Mouse (Mus musculus): ENCODE results near the gene Gfy. TPM values are rescaled to one million over a fixed set of nuclear protein-coding genes. Genes with fewer than 3 reads are reported as not detected.
A peak's percentile ranks its signal among the peaks of the same experiment; 100 is the strongest.

The Gfy gene
- total and polyA plus RNA-seq, 3 experiments: not detected

GRCm38 (mm10) chr7:45129318-45129717, 50.1 kb downstream of the Gfy start:
- Histone ChIP-seq H3K27ac (peak overlapping the region; percentile 83), H3K36me3 (ENCODE audit: control insufficient read depth, insufficient read depth, low read length) (peaks cover 7% of the 10 kb centered on the region), H3K27me3 (ENCODE audit: control insufficient read depth, insufficient read depth, low read length) (no peaks in the 10 kb centered on the region), H3K9ac (ENCODE audit: low read depth, low read length) (peak overlapping the region; percentile 68), H3K4me3 (peak overlapping the region; percentile 68), H3K79me2 (replicated peaks; ENCODE audit: control insufficient read depth, insufficient read depth, low read length) (no peaks in the 10 kb centered on the region; the same call in 1 of the 2 replicates), H3K4me1 (ENCODE audit: control insufficient read depth, insufficient read depth, low read length) (peaks cover 3% of the 10 kb centered on the region; the same call in 1 of the 2 replicates)
- no peak for DNase-seq
- intact Hi-C loops (cut with DNase I): loop anchor here (1.0 kb wide), 1 partner anchor 25 kb away; the partner anchor contains the start of genes Aldh16a1 and Pih1d1
- TF ChIP-seq POLR2A (IDR thresholded peaks at IDR 0.05; ENCODE audit: insufficient read depth, low read depth, low read length): no peak
- TF ChIP-seq CTCF (IDR thresholded peaks at IDR 0.05): no peak
- TF ChIP-seq EP300 (IDR thresholded peaks at IDR 0.05; ENCODE audit: insufficient read depth, low read depth, low read length): no peak
- 3% methylated on average over 17 of the region's 17 CpGs for WGBS

- intact Hi-C loops (cut with DNase I): loop anchor here (1.0 kb wide), 1 partner anchor 26 kb away; the partner anchor contains the start of genes Aldh16a1 and Pih1d1
Measured at GRCm38 (mm10) chr7:45128624-45129246, 50.6 kb downstream of the Gfy start, which contains the start of gene Rpl13a. TSS of gene Rpl13a (minus strand) at chr7:45128761.

GRCm38 (mm10) chr7:45127700-45128224, 51.6 kb downstream of the Gfy start:
- DNase-seq: no peak
- Histone ChIP-seq H3K9ac (ENCODE audit: low read depth, low read length) (peak overlapping the region; percentile 95), H3K27me3 (ENCODE audit: control insufficient read depth, insufficient read depth, low read length) (no peaks in the 10 kb centered on the region), H3K36me3 (ENCODE audit: control insufficient read depth, insufficient read depth, low read length) (peaks cover 10% of the 10 kb centered on the region), H3K4me3 (peak overlapping the region; percentile 92), H3K27ac (peak overlapping the region; percentile 97), H3K4me1 (ENCODE audit: control insufficient read depth, insufficient read depth, low read length) (peaks cover 5% of the 10 kb centered on the region), H3K79me2 (replicated peaks; ENCODE audit: control insufficient read depth, insufficient read depth, low read length) (no peaks in the 10 kb centered on the region; the same call in 1 of the 2 replicates)
- under 1% methylated on average over 6 of the region's 6 CpGs for WGBS
- intact Hi-C loops (cut with DNase I): no loop called here
- TF ChIP-seq CTCF (IDR thresholded peaks at IDR 0.05) (no peak), EP300 (IDR thresholded peaks at IDR 0.05; ENCODE audit: insufficient read depth, low read depth, low read length) (no peak), POLR2A (IDR thresholded peaks at IDR 0.05; ENCODE audit: insufficient read depth, low read depth, low read length) (no peak)

More at GRCm38 (mm10) chr7:45128624-45129246, 50.6 kb downstream of the Gfy start, which contains the start of gene Rpl13a:
- peak within 1 kb of the TSS; percentile 97 for H3K27ac ChIP-seq
- no peaks in the 10 kb centered on the region; the same call in 1 of the 2 replicates for H3K79me2 ChIP-seq (replicated peaks; ENCODE audit: control insufficient read depth, insufficient read depth, low read length)
- H3K9ac ChIP-seq (ENCODE audit: low read depth, low read length): peak within 1 kb of the TSS; percentile 95
- no peaks in the 10 kb centered on the region for H3K27me3 ChIP-seq (ENCODE audit: control insufficient read depth, insufficient read depth, low read length)
- WGBS: under 1% methylated on average over 48 of the region's 48 CpGs
- peak; percentile 98 to 99 for DNase-seq
- TF ChIP-seq CTCF (IDR thresholded peaks at IDR 0.05) (peak; percentile 91), POLR2A (IDR thresholded peaks at IDR 0.05; ENCODE audit: insufficient read depth, low read depth, low read length) (peak; percentile 95), EP300 (IDR thresholded peaks at IDR 0.05; ENCODE audit: insufficient read depth, low read depth, low read length) (peak; percentile 80)
- H3K36me3 ChIP-seq (ENCODE audit: control insufficient read depth, insufficient read depth, low read length): peaks cover 7% of the 10 kb centered on the region
- peak within 1 kb of the TSS; percentile 92 for H3K4me3 ChIP-seq
- peaks cover 3% of the 10 kb centered on the region; the same call in 1 of the 2 replicates for H3K4me1 ChIP-seq (ENCODE audit: control insufficient read depth, insufficient read depth, low read length)

GRCm38 (mm10) chr7:45126844-45127699, 52.3 kb downstream of the Gfy start:
- TF ChIP-seq EP300 (IDR thresholded peaks at IDR 0.05; ENCODE audit: insufficient read depth, low read depth, low read length): no peak
- peak; percentile 34 for TF ChIP-seq CTCF (IDR thresholded peaks at IDR 0.05)
- Histone ChIP-seq H3K4me1 (ENCODE audit: control insufficient read depth, insufficient read depth, low read length) (peaks cover 9% of the 10 kb centered on the region), H3K27me3 (ENCODE audit: control insufficient read depth, insufficient read depth, low read length) (no peaks in the 10 kb centered on the region), H3K4me3 (peak overlapping the region; percentile 92), H3K27ac (peak overlapping the region; percentile 97; the same call in 1 of the 2 replicates), H3K36me3 (ENCODE audit: control insufficient read depth, insufficient read depth, low read length) (peaks cover 15% of the 10 kb centered on the region), H3K79me2 (replicated peaks; ENCODE audit: control insufficient read depth, insufficient read depth, low read length) (no peaks in the 10 kb centered on the region; the same call in 1 of the 2 replicates), H3K9ac (ENCODE audit: low read depth, low read length) (peak overlapping the region; percentile 95; the same call in 1 of the 2 replicates)
- intact Hi-C loops (cut with DNase I): no loop called here
- 25% methylated on average over 21 of the region's 21 CpGs for WGBS
- no peak for DNase-seq

Small RNA genes within 50 kb of the gene (microRNA-seq; reads per million reads assigned to microRNA genes)
- gene Mir5121: 10.0 to 10.1 reads per million in 2 experiments
- 0 reads per million in 2 experiments for gene Mir7055

Other genes starting within 250 kb of the Gfy start
Only the 30 nearest of the 34 such genes appear.
- gene Cpt1c, start 204.7 kb downstream of the Gfy start, total RNA-seq (2021): 1 to 10 TPM; 1.5 to 2.1 TPM
- gene Cpt1c, start 204.7 kb downstream of the Gfy start, polyA plus RNA-seq (2012; rRNA removed): 8.4 and 9.7 TPM in 2 replicates
- 10 to 100 TPM; 85.4 to 98.0 TPM for gene Prmt1, start 193.0 kb downstream of the Gfy start, total RNA-seq (2021)
- 96.7 and 139 TPM in 2 replicates for gene Prmt1, start 193.0 kb downstream of the Gfy start, polyA plus RNA-seq (2012; rRNA removed)
- gene Irf3, start 181.9 kb downstream of the Gfy start, total RNA-seq (2021): 10 to 100 TPM; 24.4 to 26.0 TPM
- 55.6 and 62.6 TPM in 2 replicates for gene Irf3, start 181.9 kb downstream of the Gfy start, polyA plus RNA-seq (2012; rRNA removed)
- gene Bcl2l12, start 180.9 kb downstream of the Gfy start, total RNA-seq (2021): 10 to 100 TPM in 1 of 2 experiments, 1 to 10 TPM in 1; 9.5 to 11.5 TPM
- 16.8 and 19.2 TPM in 2 replicates for gene Bcl2l12, start 180.9 kb downstream of the Gfy start, polyA plus RNA-seq (2012; rRNA removed)
- gene Scaf1, start 163.2 kb downstream of the Gfy start, total RNA-seq (2021): 10 to 100 TPM; 45.5 to 46.6 TPM
- 33.9 and 36.0 TPM in 2 replicates for gene Scaf1, start 163.2 kb downstream of the Gfy start, polyA plus RNA-seq (2012; rRNA removed)
- gene Rras, start 161.6 kb downstream of the Gfy start, total RNA-seq (2021): 10 to 100 TPM; 40.9 to 44.3 TPM
- gene Rras, start 161.6 kb downstream of the Gfy start, polyA plus RNA-seq (2012; rRNA removed): 107 and 114 TPM in 2 replicates
- gene Prr12, start 126.7 kb downstream of the Gfy start, total RNA-seq (2021): 10 to 100 TPM; 22.4 to 23.0 TPM
- gene Prr12, start 126.7 kb downstream of the Gfy start, polyA plus RNA-seq (2012; rRNA removed): 4.9 and 7.1 TPM in 2 replicates
- gene Nosip, start 117.1 kb downstream of the Gfy start, total RNA-seq (2021): 10 to 100 TPM; 27.0 to 29.3 TPM
- gene Nosip, start 117.1 kb downstream of the Gfy start, polyA plus RNA-seq (2012; rRNA removed): 41.7 and 43.6 TPM in 2 replicates
- 1 to 10 TPM; 5.5 to 6.2 TPM for gene Prrg2, start 116.9 kb downstream of the Gfy start, total RNA-seq (2021)
- 19.8 and 23.6 TPM in 2 replicates for gene Prrg2, start 116.9 kb downstream of the Gfy start, polyA plus RNA-seq (2012; rRNA removed)
- gene Rcn3, start 87.3 kb downstream of the Gfy start, total RNA-seq (2021): 10 to 100 TPM; 24.6 to 27.9 TPM
- 52.2 and 64.5 TPM in 2 replicates for gene Rcn3, start 87.3 kb downstream of the Gfy start, polyA plus RNA-seq (2012; rRNA removed)
- gene Fcgrt, start 75.7 kb downstream of the Gfy start, total RNA-seq (2021): 10 to 100 TPM; 60.3 to 67.5 TPM
- gene Fcgrt, start 75.7 kb downstream of the Gfy start, polyA plus RNA-seq (2012; rRNA removed): 82.8 and 100 TPM in 2 replicates
- gene Rps11, start 55.1 kb downstream of the Gfy start, total RNA-seq (2021): 100 to 1,000 TPM; 534 to 613 TPM
- gene Rps11, start 55.1 kb downstream of the Gfy start, polyA plus RNA-seq (2012; rRNA removed): 186 and 258 TPM in 2 replicates
- 100 to 1,000 TPM; 561 to 659 TPM for gene Rpl13a, start 50.8 kb downstream of the Gfy start, total RNA-seq (2021)
- gene Rpl13a, start 50.8 kb downstream of the Gfy start, polyA plus RNA-seq (2012; rRNA removed): 915 and 1,061 TPM in 2 replicates
- under 1 TPM in 1 of 2 experiments, not detected in 1; 0.80 TPM for gene Gm45713, start 43.3 kb downstream of the Gfy start, total RNA-seq (2021)
- gene Gm45713, start 43.3 kb downstream of the Gfy start, polyA plus RNA-seq (2012; rRNA removed): 4.5 and 4.6 TPM in 2 replicates
- 1 to 10 TPM; 5.5 to 6.4 TPM for gene Flt3l, start 43.1 kb downstream of the Gfy start, total RNA-seq (2021)
- gene Flt3l, start 43.1 kb downstream of the Gfy start, polyA plus RNA-seq (2012; rRNA removed): 47.4 and 59.1 TPM in 2 replicates
- 10 to 100 TPM; 33.8 to 36.7 TPM for gene Pih1d1, start 25.3 kb downstream of the Gfy start, total RNA-seq (2021)
- 48.1 and 51.2 TPM in 2 replicates for gene Pih1d1, start 25.3 kb downstream of the Gfy start, polyA plus RNA-seq (2012; rRNA removed)
- gene Aldh16a1, start 25.0 kb downstream of the Gfy start, total RNA-seq (2021): 10 to 100 TPM; 19.7 to 25.1 TPM
- gene Aldh16a1, start 25.0 kb downstream of the Gfy start, polyA plus RNA-seq (2012; rRNA removed): 23.5 and 23.9 TPM in 2 replicates
- 10 to 100 TPM; 18.3 to 24.3 TPM for gene Slc17a7, start 15.6 kb downstream of the Gfy start, total RNA-seq (2021)
- 29.1 and 36.8 TPM in 2 replicates for gene Slc17a7, start 15.6 kb downstream of the Gfy start, polyA plus RNA-seq (2012; rRNA removed)
- not detected for gene Pth2, start 1.4 kb upstream of the Gfy start, total RNA-seq (2021)
- gene Pth2, start 1.4 kb upstream of the Gfy start, polyA plus RNA-seq (2012; rRNA removed): not detected in 2 replicates
- gene Ccdc155, start 25.3 kb upstream of the Gfy start, total RNA-seq (2021): not detected
- gene Ccdc155, start 25.3 kb upstream of the Gfy start, polyA plus RNA-seq (2012; rRNA removed): 0.06 and 0.12 TPM in 2 replicates
- not detected for gene Dkkl1, start 32.6 kb upstream of the Gfy start, total RNA-seq (2021)
- 0.37 and 0.73 TPM in 2 replicates for gene Dkkl1, start 32.6 kb upstream of the Gfy start, polyA plus RNA-seq (2012; rRNA removed)
- gene Tead2, start 36.2 kb upstream of the Gfy start, total RNA-seq (2021): 10 to 100 TPM in 1 of 2 experiments, 1 to 10 TPM in 1; 6.2 to 10.8 TPM
- gene Tead2, start 36.2 kb upstream of the Gfy start, polyA plus RNA-seq (2012; rRNA removed): 13.1 and 14.0 TPM in 2 replicates
- gene Cd37, start 59.5 kb upstream of the Gfy start, total RNA-seq (2021): 1 to 10 TPM; 3.1 to 4.3 TPM
- 10.0 and 21.2 TPM in 2 replicates for gene Cd37, start 59.5 kb upstream of the Gfy start, polyA plus RNA-seq (2012; rRNA removed)
- not detected for gene Slc6a16, start 61.5 kb upstream of the Gfy start, total RNA-seq (2021)
- 0.15 TPM in 1 of 2 replicates, not detected in the other for gene Slc6a16, start 61.5 kb upstream of the Gfy start, polyA plus RNA-seq (2012; rRNA removed)
- gene Slc6a21, start 97.9 kb upstream of the Gfy start, total RNA-seq (2021): not detected
- gene Slc6a21, start 97.9 kb upstream of the Gfy start, polyA plus RNA-seq (2012; rRNA removed): 0.38 and 0.55 TPM in 2 replicates
- 10 to 100 TPM; 21.0 to 21.4 TPM for gene Trpm4, start 154.2 kb upstream of the Gfy start, total RNA-seq (2021)
- gene Trpm4, start 154.2 kb upstream of the Gfy start, polyA plus RNA-seq (2012; rRNA removed): 38.7 and 40.9 TPM in 2 replicates
- gene Hrc, start 155.7 kb upstream of the Gfy start, total RNA-seq (2021): 1,000 to 10,000 TPM in 1 of 2 experiments, 100 to 1,000 TPM in 1; 863 to 1,007 TPM
- gene Hrc, start 155.7 kb upstream of the Gfy start, polyA plus RNA-seq (2012; rRNA removed): 383 and 578 TPM in 2 replicates
- under 1 TPM; 0.11 to 0.26 TPM for gene Ppfia3, start 187.4 kb upstream of the Gfy start, total RNA-seq (2021)
- gene Ppfia3, start 187.4 kb upstream of the Gfy start, polyA plus RNA-seq (2012; rRNA removed): 0.09 and 0.14 TPM in 2 replicates
- 1 to 10 TPM; 1.0 to 1.6 TPM for gene Lin7b, start 191.0 kb upstream of the Gfy start, total RNA-seq (2021)
- 2.3 and 3.4 TPM in 2 replicates for gene Lin7b, start 191.0 kb upstream of the Gfy start, polyA plus RNA-seq (2012; rRNA removed)
- gene Snrnp70, start 216.2 kb upstream of the Gfy start, total RNA-seq (2021): 10 to 100 TPM; 85.0 to 99.5 TPM
- gene Snrnp70, start 216.2 kb upstream of the Gfy start, polyA plus RNA-seq (2012; rRNA removed): 117 and 151 TPM in 2 replicates

Data from heart, adult 2 months (tissue).